Mouse (Mus musculus) urinary bladder, postnatal 14 days (tissue): ENCODE measurements around the gene E130308A19Rik.
A peak's percentile ranks its signal among the peaks of the same experiment; 100 is the strongest.

Source experiments
- DNase-seq: peaks from one replicate; pipeline ENCODE4 v3.0.0; 2021; ENCODE audit warnings: low spot score

The E130308A19Rik gene

DNA sequence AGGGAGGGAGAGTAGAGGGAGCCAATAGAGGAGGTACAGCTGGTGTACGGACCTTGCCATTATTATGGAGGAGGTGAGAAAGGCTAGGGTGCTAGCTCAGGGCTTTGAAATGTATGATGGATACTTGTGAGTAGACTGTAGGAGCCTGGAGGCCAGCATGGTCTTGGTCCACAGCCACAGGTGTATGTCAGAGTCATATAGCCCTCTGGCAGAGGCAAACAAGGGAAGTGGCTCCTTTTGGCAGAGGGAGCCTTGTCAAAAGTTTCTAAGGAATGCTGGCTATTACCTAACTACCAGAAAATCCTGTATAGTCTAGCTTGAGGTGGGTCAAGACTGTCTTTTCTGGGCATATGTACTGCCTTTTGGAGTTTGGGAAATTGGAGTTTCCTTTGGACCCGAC lies 14.7 kb downstream of the E130308A19Rik start:
- DNase-seq: no peak

DNA sequence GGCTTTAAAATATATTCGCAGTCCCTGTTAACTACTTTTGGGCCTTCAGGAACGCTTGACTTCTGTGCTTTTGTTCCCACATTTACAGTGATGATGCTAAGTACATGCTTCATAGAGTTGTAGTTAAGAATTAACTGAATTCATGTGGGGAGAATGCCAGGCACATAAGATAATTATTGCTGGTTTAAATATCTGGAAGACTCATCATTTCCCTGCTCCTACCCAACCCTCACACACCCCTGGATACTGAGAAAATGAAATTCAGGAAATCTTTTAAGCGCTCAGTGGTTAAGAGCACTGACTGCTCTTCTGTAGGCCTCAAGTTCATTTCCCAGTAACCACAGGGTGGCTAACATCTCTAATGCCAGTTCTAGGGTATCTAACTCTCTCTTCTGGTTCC lies 16.0 kb downstream of the E130308A19Rik start:
- DNase-seq: no peak

DNA sequence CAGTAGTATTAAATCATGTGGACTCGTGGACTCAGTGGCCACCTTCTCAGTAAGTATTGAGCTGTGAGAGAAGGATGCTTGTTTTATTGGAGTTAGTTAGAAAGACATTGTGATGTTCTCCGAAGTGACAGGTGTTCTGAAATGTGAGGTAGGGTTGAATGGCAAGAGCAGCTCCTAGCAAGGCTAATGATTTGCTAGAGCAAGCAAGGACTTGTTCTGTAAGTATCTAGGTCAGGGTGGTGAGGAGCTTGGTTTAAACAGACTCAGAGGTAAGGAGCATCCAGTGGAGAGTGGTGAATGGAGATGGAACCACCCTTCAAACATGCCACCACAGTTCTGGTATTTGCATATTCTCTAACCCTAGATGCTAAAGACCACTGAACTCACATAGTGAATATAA lies 16.6 kb downstream of the E130308A19Rik start:
- no peak for DNase-seq

DNA sequence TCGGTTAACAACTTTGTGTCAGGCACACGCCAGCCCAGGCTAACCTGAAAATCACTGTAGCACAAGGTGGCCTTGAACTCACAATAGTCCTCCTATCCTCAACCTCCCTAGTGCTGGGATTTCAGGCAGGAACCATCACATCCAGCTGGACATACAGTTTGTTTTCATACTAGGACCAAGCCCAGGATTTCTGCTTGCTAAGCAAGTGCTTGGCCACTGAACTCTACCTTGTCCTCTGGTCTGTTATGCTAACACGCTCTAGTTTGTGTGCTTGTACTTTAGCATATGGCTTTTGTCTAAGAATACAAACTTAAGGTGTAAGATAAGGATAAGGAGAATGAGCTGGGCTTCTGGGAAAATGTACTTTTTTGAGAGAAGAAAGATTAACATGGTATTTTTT lies 18.4 kb downstream of the E130308A19Rik start:
- DNase-seq: no peak

DNA sequence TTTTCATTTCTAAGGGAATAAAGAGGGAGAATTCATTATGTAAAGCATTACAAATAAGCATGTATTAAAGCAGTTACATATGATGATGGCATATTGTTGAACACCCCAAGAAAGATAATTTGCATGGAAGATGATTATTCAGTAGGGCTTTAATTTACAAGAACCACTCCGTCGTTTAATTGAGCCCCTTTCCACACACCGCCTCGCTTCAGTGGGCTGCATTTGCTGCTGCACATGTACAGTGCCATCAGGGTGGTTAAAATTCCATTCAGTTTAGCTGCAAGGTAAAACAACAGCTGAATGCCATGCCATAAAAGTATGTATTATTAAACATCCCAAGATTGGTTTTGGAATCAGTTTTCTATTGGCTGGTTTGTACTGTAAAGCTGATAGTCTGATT lies 19.0 kb downstream of the E130308A19Rik start:
- no peak for DNase-seq

DNA sequence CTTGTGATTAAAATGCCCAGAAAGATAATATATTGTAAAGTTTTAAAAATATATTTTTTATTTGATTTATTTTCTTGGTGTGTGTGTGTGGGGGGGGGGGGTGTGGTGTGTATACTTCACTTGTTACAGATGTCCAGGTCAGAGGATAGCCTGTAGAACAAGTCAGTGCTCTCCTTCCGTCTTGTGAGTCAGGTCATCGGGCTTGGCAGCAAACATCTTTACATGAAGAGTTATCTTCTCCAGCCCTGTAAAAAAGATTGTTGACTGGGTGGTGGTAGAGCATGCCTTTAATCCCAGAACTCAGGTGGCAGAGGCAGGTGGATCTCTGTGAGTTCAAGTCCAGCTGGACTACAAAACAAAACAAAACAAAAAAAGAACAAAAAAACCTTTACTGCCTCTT lies 19.6 kb downstream of the E130308A19Rik start:
- DNase-seq: no peak

DNA sequence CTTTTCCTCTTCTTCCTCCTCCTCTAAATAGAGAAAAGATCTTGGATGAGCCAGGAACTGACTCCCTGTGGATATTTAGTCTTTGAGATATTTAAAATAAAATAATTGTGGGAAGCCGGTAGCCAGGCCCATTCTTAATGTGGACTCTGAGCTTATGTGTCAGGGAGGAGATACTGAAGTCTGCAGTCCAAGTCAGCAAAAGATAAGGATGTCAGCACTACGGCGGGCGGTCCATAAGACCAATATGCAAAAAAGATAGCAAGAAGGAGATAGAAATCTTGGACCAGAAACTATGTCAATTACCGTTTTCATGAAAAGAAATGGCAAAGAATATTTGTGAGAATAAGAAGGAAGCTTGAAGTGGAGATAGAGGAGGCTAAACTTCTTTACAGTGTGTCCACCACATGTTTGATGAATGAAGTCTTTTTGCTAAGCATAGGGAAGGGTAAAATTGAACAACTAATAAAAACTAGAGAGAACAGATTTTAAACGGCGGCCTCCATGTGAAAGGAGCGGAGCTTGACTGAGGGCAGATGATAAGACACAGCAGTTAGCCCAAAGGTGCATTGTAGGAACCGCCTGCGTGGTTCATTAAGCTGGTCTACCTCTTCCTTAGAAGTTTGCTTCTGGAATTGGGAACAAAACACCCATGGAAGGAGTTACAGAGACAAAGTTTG lies 20.1 kb downstream of the E130308A19Rik start:
- no peak for DNase-seq

DNA sequence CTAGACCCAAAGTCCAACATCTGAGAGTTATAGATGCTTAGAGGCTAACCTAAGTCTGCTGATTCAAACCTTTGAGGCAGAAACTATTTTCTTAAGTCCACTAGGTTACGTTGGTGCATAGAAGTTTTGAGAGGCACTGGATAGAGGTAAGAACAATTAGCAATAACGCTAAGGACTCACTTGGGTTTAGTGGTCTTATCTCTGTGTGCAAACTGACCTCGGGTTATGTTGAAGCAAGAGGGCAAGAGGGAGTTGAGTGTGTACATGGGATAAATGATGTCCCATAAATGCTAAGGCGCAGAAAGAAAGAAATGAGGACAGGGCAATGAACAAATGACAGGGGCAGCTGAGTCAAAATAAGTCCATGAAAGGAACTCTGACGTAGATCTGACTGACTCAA lies 23.1 kb downstream of the E130308A19Rik start:
- DNase-seq: no peak

DNA sequence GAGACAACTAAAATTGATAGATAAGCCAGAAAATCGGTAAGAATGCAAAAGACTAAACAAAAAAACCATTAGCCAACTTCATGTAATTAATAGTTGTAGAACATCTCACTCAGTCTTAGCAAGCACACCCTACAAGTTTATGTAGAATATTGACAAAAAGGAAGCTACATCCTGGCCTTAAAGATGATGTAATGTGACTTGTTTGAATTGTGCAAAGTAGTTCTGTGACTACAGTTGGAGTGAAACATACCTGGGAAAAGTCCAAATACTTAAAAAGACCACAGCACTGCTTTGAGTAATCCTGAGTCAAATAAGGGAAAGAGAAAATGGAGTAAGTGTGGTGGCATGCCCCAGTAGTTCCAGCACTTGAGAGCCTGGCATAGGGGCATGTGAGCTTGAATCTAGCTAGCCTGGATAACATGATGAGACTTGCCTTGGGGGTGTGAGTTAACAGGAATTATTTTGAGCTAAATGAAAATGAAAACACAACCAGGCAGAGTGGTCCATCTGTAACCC lies 26.2 kb downstream of the E130308A19Rik start:
- no peak for DNase-seq

DNA sequence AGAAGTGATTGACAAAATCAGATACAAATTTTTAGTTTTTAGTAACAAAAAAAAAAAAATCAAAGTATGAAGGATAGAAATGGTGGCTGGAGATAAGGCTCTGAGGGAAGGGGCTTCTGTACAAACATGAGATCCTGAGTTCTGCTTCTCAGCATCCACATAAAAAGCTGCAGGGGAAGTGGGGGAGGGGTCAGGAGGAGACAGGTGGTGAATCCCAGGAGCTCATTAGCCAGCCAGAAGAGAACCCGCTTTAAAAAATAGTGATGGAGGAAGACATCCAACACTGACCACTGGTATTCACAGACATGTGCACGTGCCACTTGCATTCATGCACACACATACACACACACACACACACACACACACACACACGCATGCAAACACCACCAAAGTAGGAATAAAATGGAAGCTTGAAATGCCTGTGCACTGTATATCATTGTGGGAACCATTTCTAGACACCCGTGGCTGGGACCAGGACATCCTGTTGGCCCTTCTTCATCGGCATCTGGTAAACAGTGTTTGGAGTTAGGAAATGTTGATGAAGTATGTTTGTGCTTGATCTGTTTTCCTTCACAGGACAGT lies 30.1 kb downstream of the E130308A19Rik start:
- no peak for DNase-seq

DNA sequence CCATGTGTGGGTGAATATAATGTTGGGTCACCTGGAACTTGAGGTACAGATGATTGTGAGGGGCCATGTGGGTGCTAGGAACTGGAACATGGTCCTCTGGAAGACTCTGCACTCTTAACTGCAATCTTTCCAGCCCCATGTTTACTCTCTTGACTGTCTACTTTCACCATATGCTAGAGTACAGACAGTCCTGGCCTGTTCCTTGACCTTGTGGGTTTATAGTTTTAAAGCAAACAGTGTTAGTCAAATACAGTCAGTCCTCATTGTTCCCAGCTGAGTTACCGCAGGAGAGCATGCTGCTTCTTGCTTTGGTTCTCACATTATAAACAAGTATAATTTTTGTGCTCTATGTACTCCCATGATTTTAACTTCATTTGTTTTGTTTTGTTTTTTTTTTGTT lies 36.2 kb downstream of the E130308A19Rik start:
- DNase-seq: peak; percentile 12

DNA sequence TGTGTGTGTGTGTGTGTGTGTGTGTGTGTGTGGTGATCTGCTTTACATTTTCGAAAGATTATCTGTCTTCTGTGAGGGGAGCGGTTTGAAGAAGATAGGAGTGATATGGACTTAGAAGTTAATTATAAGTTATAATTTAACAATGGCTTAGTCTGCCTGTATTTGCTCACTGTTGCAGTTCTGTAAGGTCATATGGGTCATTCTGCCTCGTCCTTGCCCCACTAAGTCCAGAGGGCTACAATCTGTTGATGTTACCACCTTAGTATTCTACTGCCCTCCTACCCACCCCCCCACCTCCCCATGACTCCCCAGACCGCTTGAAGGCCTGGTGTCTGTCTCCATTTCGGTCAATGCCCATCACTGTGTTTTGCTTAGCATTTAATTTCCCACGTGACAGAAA lies 37.4 kb downstream of the E130308A19Rik start:
- DNase-seq: no peak

DNA sequence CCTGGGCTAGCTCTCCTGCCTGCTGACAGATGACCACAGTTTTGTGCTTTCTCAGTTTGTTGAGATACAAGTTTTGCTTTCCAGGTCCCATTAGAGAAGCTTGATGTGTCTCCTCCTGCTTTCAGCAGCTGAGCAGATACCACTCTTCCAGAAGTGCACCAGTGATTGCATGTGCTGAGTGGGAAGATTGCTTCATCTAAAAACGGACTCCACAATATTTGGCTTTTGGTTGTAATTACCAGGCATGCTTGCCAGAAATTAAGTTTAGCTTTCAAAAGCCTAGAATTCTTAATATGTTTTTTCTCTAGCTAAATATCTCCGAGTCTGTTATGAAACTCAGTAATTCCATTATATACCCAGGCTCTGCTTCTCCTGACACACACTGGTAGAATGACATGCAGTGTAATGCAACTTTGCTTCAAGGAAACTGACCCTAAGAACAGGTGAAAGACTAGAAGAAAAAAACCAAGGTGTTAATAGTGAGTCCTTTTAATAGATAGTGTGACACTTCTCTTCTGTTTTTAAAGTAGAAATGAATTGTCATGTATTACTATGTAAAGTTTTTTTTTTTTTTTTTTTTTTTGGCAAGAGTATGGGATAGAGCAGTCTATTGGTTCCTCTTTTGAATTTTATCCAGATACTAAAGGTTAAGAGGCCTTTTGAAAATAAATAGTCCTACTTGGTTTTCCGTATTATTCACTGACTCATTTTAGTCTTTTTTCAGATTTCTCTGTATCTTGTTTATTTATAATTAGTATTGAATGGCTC lies 40.7 kb downstream of the E130308A19Rik start:
- no peak for DNase-seq

DNA sequence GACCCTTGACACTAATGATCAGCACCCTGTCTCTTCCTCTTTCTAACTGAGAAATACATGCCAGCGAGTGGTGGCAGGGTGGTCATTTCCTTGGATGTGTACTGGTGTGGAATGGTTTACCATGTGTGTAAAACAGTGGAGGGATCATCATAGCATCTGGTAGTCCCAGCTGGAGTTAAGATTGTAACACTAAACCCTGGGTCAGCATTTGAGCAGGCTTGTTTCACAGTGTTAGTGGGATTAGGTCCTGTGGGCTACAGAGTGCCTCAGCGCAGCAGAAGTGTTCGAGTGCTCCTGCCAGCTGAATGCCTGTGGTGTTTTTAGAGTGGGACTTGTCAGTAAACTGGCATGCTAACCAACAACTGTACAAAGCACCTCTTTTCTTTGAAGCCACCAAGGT lies 42.0 kb downstream of the E130308A19Rik start:
- no peak for DNase-seq

DNA sequence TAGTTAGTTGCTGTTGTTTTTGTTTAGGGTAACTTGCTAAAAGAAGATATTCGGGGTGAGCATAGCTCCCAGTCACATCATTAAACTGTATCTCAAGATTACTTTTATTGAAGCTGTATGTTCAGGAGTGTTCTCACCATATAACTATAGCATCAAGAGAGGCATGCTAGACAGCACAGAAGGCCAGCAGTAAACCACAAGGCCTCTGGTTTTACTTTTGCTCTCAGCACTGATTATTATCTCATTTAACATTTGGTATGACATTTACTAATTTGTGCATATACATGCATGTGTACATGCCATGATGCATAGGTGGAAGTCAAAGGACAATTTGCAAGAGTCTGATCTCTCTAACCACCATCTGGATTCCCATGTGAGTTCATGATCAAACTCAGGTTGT lies 43.1 kb downstream of the E130308A19Rik start:
- no peak for DNase-seq

DNA sequence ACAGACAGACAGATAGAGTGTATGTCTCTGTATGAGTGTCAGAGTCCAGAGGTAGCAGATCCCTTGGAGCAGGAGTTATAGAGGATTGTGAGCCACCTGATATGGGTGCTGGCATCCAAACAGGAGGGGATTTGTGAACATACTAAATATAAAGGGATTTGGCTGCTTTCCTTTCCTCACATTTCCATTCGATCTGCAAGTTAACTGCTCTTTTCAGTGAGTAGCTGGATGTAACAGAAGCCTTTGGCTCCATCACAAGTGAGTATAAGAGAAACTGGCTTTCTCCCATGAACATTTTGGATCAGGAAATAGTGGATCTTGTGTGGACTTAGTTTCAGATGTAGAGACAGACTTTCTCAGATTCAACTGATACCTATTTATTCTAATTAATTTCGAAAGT lies 44.0 kb downstream of the E130308A19Rik start:
- no peak for DNase-seq

DNA sequence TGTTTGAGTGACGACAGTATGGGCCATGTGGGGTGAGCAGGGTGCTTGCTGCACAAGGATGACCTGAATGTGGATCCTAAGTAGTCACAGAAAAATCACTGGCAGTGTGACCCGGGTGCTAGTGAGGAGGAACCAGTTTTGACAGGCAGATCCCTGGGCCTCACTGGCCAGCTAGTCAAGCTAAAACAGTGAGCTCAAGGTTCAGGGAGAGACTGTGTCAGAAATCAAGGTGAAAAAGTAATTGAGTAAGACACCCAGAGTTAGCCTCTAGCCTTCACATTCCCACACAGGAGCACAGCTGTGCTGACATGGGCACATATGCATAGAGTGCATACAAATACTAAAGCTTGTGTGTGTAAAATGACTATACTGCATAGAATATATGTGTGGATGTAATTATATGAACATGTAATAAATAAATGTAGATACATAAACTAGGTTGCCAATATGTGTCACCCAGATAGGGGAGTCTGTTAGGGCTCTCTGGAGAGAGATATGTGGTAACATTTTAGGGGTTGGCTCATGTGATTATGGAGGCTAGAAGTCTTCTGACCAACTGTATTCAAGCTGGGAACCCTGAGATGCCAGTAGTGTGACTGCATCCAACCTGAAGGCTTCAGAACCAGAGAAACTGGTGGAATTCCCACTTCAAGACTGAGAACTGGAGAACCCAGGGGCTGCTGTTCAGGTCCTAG lies 47.6 kb downstream of the E130308A19Rik start:
- DNase-seq: no peak

DNA sequence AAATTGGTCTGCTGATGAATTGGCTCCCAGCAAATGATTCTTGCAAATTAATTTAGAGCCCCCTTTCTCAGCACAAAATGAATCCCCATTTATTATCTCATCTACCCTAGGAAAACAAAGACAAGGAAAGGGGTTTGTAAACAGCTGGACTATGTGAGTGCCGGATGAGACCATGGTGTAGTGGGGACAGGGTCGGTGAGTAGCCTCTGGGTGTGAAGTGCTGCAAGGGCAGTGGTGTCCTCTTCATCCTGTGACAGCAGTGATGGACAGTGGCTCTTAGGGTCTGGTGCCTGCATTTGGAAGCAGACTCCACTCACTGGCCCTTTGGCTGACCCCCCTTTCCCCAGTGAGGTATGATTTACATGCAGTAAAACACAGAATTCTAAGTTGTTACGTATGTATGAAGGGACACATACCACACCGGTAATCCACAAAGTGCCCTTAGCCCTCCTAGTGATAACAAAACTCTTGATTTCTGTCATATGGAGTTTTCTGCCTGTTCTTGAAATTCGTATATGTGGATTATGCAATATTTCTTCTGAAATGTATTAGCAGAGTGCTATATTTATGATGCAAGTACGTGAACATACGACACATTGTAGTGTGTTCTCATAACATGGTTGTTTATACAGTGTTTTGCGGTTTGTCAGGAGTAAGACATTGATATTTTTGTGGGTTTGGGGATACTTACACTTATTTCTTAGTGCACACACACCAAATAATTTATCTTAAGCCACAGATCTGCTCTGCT lies 49.1 kb downstream of the E130308A19Rik start:
- no peak for DNase-seq

DNA sequence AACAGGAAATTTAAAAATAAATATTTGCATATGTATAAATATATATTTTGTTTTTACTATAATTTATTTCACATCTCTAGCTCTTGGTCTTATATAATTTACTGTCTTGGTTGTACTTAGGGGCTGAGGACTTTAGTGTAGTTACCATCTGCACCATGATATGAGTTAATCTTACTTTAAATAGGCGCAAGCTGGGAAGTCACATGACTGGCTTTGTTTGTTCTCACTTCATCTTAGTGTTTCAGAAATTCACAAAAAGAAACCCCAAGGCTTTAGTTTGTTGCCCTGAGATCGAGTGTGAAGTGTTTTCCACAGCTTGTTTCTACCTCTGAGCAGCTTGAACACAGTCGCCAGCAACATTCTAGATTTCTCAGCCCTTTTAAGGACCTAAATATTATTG lies 49.7 kb downstream of the E130308A19Rik start:
- DNase-seq: no peak

DNA sequence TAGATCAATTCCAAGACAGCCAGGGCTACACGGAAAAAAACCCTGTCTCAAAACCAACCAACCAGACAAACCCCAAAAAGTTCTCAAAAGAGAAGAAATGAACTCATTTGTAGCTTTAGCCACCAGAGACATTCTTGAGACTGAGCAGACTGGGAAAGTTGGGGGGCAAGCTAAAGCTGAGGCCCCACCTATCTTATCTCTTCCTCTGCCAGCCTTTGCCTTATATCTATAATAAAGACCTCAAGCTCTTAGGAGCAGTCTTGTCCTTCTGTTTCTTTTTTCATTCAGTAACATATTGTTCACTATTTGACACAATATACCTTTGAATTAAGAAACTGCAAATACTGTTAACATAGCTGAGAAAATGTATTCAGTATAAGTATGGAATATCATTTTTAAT lies 55.4 kb downstream of the E130308A19Rik start:
- no peak for DNase-seq

DNA sequence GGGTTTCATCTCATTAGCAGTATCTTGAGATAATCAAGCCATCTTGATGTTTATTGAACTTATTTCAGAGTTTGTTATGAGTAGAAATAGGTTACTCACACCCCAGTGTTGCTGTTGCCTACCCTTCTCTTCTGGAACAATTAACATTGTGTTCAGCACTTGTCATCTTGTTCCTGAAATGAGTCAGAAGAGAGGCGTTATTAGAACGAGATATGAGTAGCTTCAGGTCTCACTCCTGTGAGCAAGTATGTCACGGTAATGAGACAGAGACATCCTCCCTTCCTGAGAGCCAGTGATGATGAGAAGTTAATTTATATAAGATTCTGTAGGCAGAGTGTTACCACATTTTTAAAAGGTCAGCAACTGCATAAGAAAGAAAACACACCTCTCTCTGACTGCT lies 56.5 kb downstream of the E130308A19Rik start:
- DNase-seq: no peak

DNA sequence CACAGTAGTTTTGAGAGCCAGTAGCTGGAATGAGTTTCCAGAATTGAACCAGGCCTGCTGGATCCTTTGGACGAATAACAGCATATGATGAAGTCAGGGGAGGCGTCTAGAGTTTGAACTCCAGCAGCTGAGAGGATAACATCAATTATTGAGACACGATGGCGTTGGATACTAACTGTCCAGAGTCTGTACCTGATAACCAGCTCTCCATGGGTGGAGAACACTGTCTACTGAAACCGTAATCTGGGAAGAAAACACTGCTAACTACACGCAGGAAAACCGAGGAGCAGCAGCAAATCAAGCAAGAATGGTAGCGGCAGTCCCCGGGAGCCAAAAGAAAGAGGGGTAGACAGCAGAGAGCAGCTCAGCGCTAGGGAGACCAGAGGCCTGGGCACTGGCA lies 56.9 kb downstream of the E130308A19Rik start:
- DNase-seq: no peak
